Mouse (Mus musculus) Patski (cell line): Measurements from ENCODE around the gene D630003M21Rik. TPM values are rescaled to one million over a fixed set of nuclear protein-coding genes. Genes with fewer than 3 reads are reported as not detected.

Experiments used
- ATAC-seq: fragments of 100-300 bp; one replicate; pipeline ENCODE4 v1.8.0; 2021
- CTCF ChIA-PET: fragments of 350-600 bp; sonication (Branson Sonifier 250); formaldehyde crosslinking; loops from one replicate; lab custom pipeline; 2022; ENCODE audit warnings: inconsistent platforms; lab: Charles Lee
- POLR2A ChIA-PET: fragments of 350-600 bp; sonication (Branson Sonifier 250); formaldehyde crosslinking; loops from one replicate; lab custom pipeline; 2022; ENCODE audit warnings: antibody characterized with exemption, inconsistent platforms; lab: Charles Lee
- DNase-seq: peaks from one replicate; pipeline ENCODE4 v3.0.0-alpha.2; 2011; ENCODE audit warnings: low read depth, low spot score
- H3K27me3 ChIP-seq: fragments of 371-371 bp; one replicate; pipeline ENCODE4 v1.5.1; 2021
- CTCF ChIP-seq: fragments of 100-300 bp; IDR thresholded peaks from one replicate; pipeline ENCODE4 v1.5.1; 2021
- in situ Hi-C: fragments of 300-500 bp; cut with MboI; formaldehyde crosslinking; loops from 3 replicates; pipeline ENCODE4 v1.11.1; 2018; ENCODE audit warnings: low pct_unique_long_range_greater_than_20kb, mixed read lengths
- polyA plus RNA-seq: library from polyadenylated mRNA; unstranded; gene quantifications from one replicate; pipeline ENCODE4 v1.2.3, GENCODE M21; 2021

The D630003M21Rik gene
- polyA plus RNA-seq, 1 experiment from 2014 or later = 49.6 TPM

GRCm38 (mm10) chr2:158204114-158204513 is 24.9 kb downstream of the D630003M21Rik start:
- DNase-seq (no peak), ATAC-seq (peak; percentile 45)
- TF ChIP-seq CTCF = no peak
- H3K27me3 ChIP-seq = no peaks in the 10 kb centered on the region
- ChIA-PET CTCF (interaction anchor here (0.7 to 3.1 kb wide), 6 partner anchors 9 to 154 kb away, joined by 3 to 9 read pairs (median 4); no protein-coding TSS in a partner anchor), POLR2A (no interaction called here)
- in situ Hi-C loops = no loop called here

GRCm38 (mm10) chr2:158203686-158204085 is 25.3 kb downstream of the D630003M21Rik start:
- in situ Hi-C loops = no loop called here
- ATAC-seq = no peak

GRCm38 (mm10) chr2:158199281-158199680 is 29.7 kb downstream of the D630003M21Rik start:
- no peak for TF ChIP-seq CTCF
- no peak for ATAC-seq
- no peaks in the 10 kb centered on the region for H3K27me3 ChIP-seq
- CTCF ChIA-PET = interaction anchor here (0.8 kb wide), 1 partner anchor 148 kb away, joined by 3 read pairs; no protein-coding TSS in a partner anchor
- DNase-seq = no peak
- POLR2A ChIA-PET = no interaction called here
- in situ Hi-C loops = loop anchor here (25.0 kb wide), 1 partner anchor 562 kb away; no protein-coding TSS in a partner anchor

More at GRCm38 (mm10) chr2:158203686-158204085, 25.3 kb downstream of the D630003M21Rik start:
- CTCF ChIA-PET = interaction anchor here (0.7 to 3.1 kb wide), 5 partner anchors 9 to 139 kb away, joined by 3 to 9 read pairs (median 4); no protein-coding TSS in a partner anchor
- H3K27me3 ChIP-seq = no peaks in the 10 kb centered on the region
- DNase-seq = no peak
- TF ChIP-seq CTCF = no peak
- POLR2A ChIA-PET = no interaction called here

GRCm38 (mm10) chr2:158198861-158199260 is 30.2 kb downstream of the D630003M21Rik start:
- ATAC-seq (no peak), DNase-seq (no peak)
- no peak for TF ChIP-seq CTCF
- POLR2A ChIA-PET = no interaction called here
- CTCF ChIA-PET = interaction anchor here (0.8 to 2.0 kb wide), 2 partner anchors 149 to 153 kb away, joined by 3 to 4 read pairs; no protein-coding TSS in a partner anchor
- in situ Hi-C loops = loop anchor here (25.0 kb wide), 1 partner anchor 562 kb away; no protein-coding TSS in a partner anchor
- H3K27me3 ChIP-seq = no peaks in the 10 kb centered on the region

- no peak for ATAC-seq
- no peak for TF ChIP-seq CTCF
- H3K27me3 ChIP-seq = no peaks in the 10 kb centered on the region
- POLR2A ChIA-PET = interaction anchor here (0.9 to 1.6 kb wide), 2 partner anchors 10 to 85 kb away, joined by 3 read pairs; no protein-coding TSS in a partner anchor
- CTCF ChIA-PET = interaction anchor here (1.6 to 3.6 kb wide), 3 partner anchors 10 to 152 kb away, joined by 4 to 15 read pairs (median 4); no protein-coding TSS in a partner anchor
- DNase-seq = no peak
- in situ Hi-C loops = loop anchor here (25.0 kb wide), 1 partner anchor 561 kb away; no protein-coding TSS in a partner anchor
Measured at GRCm38 (mm10) chr2:158197971-158198370, 31.1 kb downstream of the D630003M21Rik start.

GRCm38 (mm10) chr2:158194945-158195640 is 33.9 kb downstream of the D630003M21Rik start:
- no peak for TF ChIP-seq CTCF
- POLR2A ChIA-PET = interaction anchor here (0.9 kb wide), 1 partner anchor 39 kb away, joined by 3 read pairs; no protein-coding TSS in a partner anchor
- no peaks in the 10 kb centered on the region for H3K27me3 ChIP-seq
- ATAC-seq = peak; percentile 33
- no peak for DNase-seq
- CTCF ChIA-PET = interaction anchor here (1.0 to 3.8 kb wide), 11 partner anchors 9 to 128 kb away, joined by 3 to 17 read pairs (median 3); no protein-coding TSS in a partner anchor
- in situ Hi-C loops = loop anchor here (5.0 to 25.0 kb wide), 2 partner anchors 83 to 558 kb away; no protein-coding TSS in a partner anchor

GRCm38 (mm10) chr2:158193611-158194336 is 35.2 kb downstream of the D630003M21Rik start:
- H3K27me3 ChIP-seq = no peaks in the 10 kb centered on the region
- no peak for TF ChIP-seq CTCF
- ChIA-PET CTCF (interaction anchor here (0.7 to 3.8 kb wide), 6 partner anchors 10 to 138 kb away, joined by 3 to 17 read pairs (median 4); no protein-coding TSS in a partner anchor), POLR2A (no interaction called here)
- ATAC-seq (no peak), DNase-seq (no peak)
- in situ Hi-C loops = loop anchor here (5.0 to 25.0 kb wide), 2 partner anchors 81 to 556 kb away; no protein-coding TSS in a partner anchor

- no peak for TF ChIP-seq CTCF
- ChIA-PET CTCF (interaction anchor here (0.5 to 0.8 kb wide), 2 partner anchors 119 to 136 kb away, joined by 3 read pairs; no protein-coding TSS in a partner anchor), POLR2A (no interaction called here)
- no peak for ATAC-seq
- no peak for DNase-seq
- H3K27me3 ChIP-seq = no peaks in the 10 kb centered on the region
- in situ Hi-C loops = loop anchor here (5.0 to 25.0 kb wide), 2 partner anchors 79 to 554 kb away; no protein-coding TSS in a partner anchor
Measured at GRCm38 (mm10) chr2:158191098-158191497, 37.9 kb downstream of the D630003M21Rik start.

- TF ChIP-seq CTCF = no peak
- POLR2A ChIA-PET = no interaction called here
- H3K27me3 ChIP-seq = no peaks in the 10 kb centered on the region
- in situ Hi-C loops = loop anchor here (25.0 kb wide), 1 partner anchor 552 kb away; no protein-coding TSS in a partner anchor
- ATAC-seq (no peak), DNase-seq (no peak)
- CTCF ChIA-PET = no interaction called here
Measured at GRCm38 (mm10) chr2:158189451-158189850, 39.6 kb downstream of the D630003M21Rik start.
